Mouse (Mus musculus) E14TG2a.4 (cell line): ENCODE measurements around the gene H2al2a.

Experiments used
- CTCF ChIP-seq: conservative IDR thresholded peaks from 2 replicates; pipeline ENCODE4 v1.5.1; 2014; ENCODE audit warnings: low read length
- POU5F1 ChIP-seq: IDR thresholded peaks from 2 replicates; pipeline ENCODE4 v1.6.1; 2014; ENCODE audit warnings: low read length, borderline replicate concordance

- TF ChIP-seq CTCF, result no peak
- no peak for TF ChIP-seq POU5F1
These were observed 22.8 kb downstream of the H2al2a start for GRCm38 (mm10) chr2:17973868-17974440.
